Mouse (Mus musculus): ENCODE measurements around the gene Muc1.

- TF ChIP-seq CTCF (IDR thresholded peaks at IDR 0.05; ENCODE audit: low read depth), result no peak
- no peak for TF ChIP-seq EP300 (IDR thresholded peaks at IDR 0.05; ENCODE audit: low read depth)
These were observed 33.6 kb downstream of the Muc1 start for GRCm38 (mm10) chr3:89262417-89262816.

Data from liver, postnatal 0 days (tissue).